Mouse (Mus musculus): Measurements from ENCODE around the gene Gm42688. TPM values are rescaled to one million over a fixed set of nuclear protein-coding genes. Genes with fewer than 3 reads are reported as not detected.

The Gm42688 gene
- polyA plus RNA-seq, 1 experiment from 2014 or later: 1.1 TPM

DNA sequence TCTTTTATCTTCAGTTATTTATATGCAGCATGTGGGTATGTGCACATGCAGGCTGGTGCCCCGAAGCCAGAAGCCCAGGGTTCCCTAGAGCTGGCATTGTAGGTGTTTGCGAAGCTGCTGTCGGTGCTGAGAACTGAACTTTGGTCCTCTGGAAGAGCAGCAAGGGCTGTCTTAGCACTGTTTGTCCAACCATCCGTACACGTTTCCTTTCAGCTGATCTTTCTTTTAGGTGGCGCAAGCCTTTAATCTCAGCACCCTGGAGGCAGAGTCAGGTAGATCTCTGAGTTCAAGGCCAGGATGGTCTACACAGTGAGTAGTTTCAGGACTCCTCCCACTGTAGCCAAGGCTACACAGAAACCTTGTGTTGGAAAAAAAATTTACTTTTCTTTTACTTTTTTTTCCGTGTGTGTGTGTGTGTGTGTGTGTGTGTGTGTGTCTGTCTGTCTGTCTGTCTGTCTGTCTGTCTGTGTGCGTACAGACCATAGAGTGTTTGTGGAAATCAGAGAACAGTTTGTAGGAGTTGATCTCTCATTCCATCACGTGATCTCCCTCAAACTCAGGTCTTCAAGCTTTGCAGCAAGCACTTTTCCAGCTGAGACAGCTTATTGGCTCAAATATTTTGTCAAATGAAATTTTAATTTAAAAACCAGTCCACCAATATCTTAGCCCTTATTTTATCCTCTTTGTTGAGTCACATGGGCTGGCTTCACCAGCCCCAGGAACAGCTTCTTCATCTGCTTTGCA is 30.9 kb downstream of the Gm42688 start:
- H3K4me2 ChIP-seq: no peak overlapping the region
- H3K9me3 ChIP-seq (replicated peaks): no peaks in the 10 kb centered on the region
- peak overlapping the region; percentile 67 for H3K27ac ChIP-seq
- peaks cover 30% of the 10 kb centered on the region for H3K27me3 ChIP-seq
- peaks cover 44% of the 10 kb centered on the region for H3K4me1 ChIP-seq (replicated peaks)
- WGBS (ENCODE audit: insufficient replicate concordance): 61% methylated on average over 9 of the region's 9 CpGs
- no peak overlapping the region for H3K4me3 ChIP-seq (replicated peaks)
- ATAC-seq (ENCODE audit: low read depth) (peak; percentile 18; the same call in 1 of the 2 replicates), DNase-seq (no peak)
- H3K9ac ChIP-seq: no peak overlapping the region
- H3K36me3 ChIP-seq: no peaks in the 10 kb centered on the region

DNA sequence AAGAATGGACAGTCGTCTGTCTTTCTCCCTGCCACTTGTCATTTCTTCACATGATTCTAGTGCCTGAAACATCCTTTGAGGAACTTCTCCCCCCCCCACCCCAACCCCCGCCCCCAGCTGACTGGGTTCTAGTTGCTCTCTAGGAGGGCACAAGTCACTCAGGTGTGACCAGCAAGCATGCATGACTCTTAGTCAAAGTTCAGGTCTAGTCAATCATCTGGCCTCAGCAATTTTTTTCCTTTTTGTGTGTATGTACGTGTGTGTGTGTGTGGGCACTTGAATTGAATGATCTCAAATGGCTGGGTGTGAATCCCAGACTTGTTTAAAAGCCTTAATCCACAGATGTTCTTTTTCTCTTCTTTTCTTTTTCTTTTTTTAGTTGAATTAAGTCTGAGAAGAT is 32.8 kb downstream of the Gm42688 start:
- peaks cover 45% of the 10 kb centered on the region for H3K27me3 ChIP-seq
- ATAC-seq (ENCODE audit: low read depth): no peak
- H3K4me3 ChIP-seq (replicated peaks): no peak overlapping the region
- peaks cover 61% of the 10 kb centered on the region for H3K4me1 ChIP-seq (replicated peaks)
- WGBS (ENCODE audit: insufficient replicate concordance): 51% methylated on average over 3 of the region's 3 CpGs
- DNase-seq: no peak
- H3K36me3 ChIP-seq: no peaks in the 10 kb centered on the region
- H3K9ac ChIP-seq: no peak overlapping the region
- H3K4me2 ChIP-seq: no peak overlapping the region
- H3K9me3 ChIP-seq (replicated peaks): no peaks in the 10 kb centered on the region
- no peak overlapping the region for H3K27ac ChIP-seq

DNA sequence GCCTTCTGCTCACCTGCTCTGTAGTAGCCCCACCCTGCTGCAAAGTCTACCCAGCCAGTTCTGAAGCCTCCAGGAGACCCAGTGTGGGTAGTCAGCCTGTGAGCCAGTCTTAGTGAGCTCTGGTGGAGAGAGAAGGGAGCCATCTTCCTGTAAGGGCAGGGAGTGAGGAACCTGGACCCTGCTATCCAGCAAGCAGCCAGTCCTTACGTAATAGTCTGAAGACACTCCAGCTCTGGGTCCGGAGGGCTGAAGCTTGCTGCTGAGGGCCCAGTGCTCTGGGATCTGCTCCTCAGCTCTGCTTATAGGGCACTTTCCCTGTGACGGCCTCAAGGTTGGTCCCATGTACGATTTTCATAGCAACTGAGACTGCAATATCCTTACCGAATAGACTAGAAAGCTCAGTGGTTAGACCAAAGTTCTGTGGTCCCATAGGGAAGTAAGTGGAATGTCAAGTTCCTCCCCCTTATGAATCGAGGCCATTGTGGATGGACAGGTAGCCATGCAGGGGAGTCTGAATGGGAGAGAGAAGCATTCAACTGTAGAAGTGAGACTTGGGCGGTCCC is 33.6 kb downstream of the Gm42688 start, which contains the start of gene Rtkn:
Gene Rtkn, plus strand, starts transcription at position 513 of the 563 bp plus-strand sequence.
- Histone ChIP-seq H3K4me3 (replicated peaks) (peak within 1 kb of the TSS; percentile 59), H3K27ac (peak within 1 kb of the TSS; percentile 88), H3K27me3 (peaks cover 53% of the 10 kb centered on the region), H3K9me3 (replicated peaks) (no peaks in the 10 kb centered on the region), H3K4me2 (peak within 1 kb of the TSS; percentile 69), H3K36me3 (no peaks in the 10 kb centered on the region), H3K4me1 (replicated peaks) (peaks cover 61% of the 10 kb centered on the region), H3K9ac (peak within 1 kb of the TSS; percentile 73)
- DNase-seq (no peak), ATAC-seq (ENCODE audit: low read depth) (no peak)
- 64% methylated on average over 7 of the region's 7 CpGs for WGBS (ENCODE audit: insufficient replicate concordance)

DNA sequence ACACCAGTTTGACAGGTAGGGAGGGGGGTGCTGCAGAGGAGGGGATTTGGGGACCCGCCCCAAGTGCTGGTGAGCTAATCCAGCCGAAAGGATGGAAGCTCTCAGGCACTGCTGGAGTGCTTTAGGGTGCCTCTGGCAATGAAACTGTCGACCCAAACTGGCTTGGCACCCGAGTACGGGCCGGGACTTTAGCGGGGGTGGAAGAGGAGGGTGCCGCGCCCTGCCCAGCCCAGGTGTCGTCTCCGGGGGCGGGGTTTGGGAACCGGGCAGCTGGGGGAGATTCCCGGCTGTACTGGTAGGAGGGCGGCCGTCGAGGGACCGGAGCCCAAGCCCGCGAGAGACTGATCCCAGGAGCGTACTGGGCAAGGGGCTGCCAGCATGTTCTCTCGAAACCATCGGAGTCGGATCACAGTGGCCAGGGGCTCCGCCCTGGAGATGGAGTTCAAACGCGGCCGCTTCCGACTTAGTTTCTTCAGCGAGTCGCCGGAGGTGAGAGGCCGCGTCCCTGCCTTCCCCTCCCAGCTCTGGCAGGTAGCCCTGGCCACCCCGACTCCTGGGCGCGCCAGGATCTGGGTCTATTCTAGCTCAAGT is 34.2 kb downstream of the Gm42688 start:
- peaks cover 54% of the 10 kb centered on the region for H3K27me3 ChIP-seq
- H3K4me2 ChIP-seq: peak overlapping the region; percentile 69
- H3K9me3 ChIP-seq (replicated peaks): no peaks in the 10 kb centered on the region
- H3K9ac ChIP-seq: peak overlapping the region; percentile 73
- DNase-seq (no peak), ATAC-seq (ENCODE audit: low read depth) (no peak)
- H3K4me3 ChIP-seq (replicated peaks): peak overlapping the region; percentile 59
- 26% methylated on average over 37 of the region's 37 CpGs for WGBS (ENCODE audit: insufficient replicate concordance)
- no peaks in the 10 kb centered on the region for H3K36me3 ChIP-seq
- H3K4me1 ChIP-seq (replicated peaks): peaks cover 60% of the 10 kb centered on the region
- 0 out of 2 replicates have a peak overlapping the region, but pooled peaks have one; percentile 88 for H3K27ac ChIP-seq

DNA sequence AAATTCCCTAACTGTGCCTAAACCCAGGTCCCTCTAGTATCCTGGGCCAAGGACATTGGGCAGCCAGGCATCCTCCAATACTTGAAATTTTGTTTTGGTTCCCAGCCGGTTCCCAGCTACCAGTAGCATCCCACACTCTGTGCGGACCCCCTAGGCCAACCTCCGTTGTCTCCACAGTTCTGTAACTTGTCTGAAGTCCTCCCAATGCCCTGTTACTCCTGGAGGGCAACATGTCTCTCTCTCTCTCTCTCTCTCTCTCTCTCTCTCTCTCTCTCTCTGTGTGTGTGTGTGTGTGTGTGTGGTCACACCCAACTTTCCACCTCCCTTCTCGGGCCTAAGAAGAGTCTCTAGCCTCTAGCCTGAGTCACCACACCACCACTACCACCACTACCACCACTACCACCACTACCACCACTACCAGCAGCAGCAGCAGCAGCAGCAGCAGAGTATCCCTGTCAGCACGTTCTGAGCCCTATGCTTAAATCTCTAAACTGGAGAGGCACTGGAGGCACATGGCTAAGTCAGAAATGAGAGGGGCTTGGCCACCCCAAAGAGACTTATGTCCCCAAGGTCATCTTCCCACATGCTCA is 35.0 kb downstream of the Gm42688 start:
- Histone ChIP-seq H3K27me3 (peaks cover 58% of the 10 kb centered on the region), H3K9ac (peak overlapping the region; percentile 73), H3K4me1 (replicated peaks) (peaks cover 53% of the 10 kb centered on the region), H3K27ac (peak overlapping the region; percentile 88), H3K4me2 (peak overlapping the region; percentile 69), H3K4me3 (replicated peaks) (peak overlapping the region; percentile 59), H3K9me3 (replicated peaks) (no peaks in the 10 kb centered on the region), H3K36me3 (no peaks in the 10 kb centered on the region)
- ATAC-seq (ENCODE audit: low read depth): no peak
- 36% methylated on average over 5 of the region's 5 CpGs for WGBS (ENCODE audit: insufficient replicate concordance)
- DNase-seq: no peak

DNA sequence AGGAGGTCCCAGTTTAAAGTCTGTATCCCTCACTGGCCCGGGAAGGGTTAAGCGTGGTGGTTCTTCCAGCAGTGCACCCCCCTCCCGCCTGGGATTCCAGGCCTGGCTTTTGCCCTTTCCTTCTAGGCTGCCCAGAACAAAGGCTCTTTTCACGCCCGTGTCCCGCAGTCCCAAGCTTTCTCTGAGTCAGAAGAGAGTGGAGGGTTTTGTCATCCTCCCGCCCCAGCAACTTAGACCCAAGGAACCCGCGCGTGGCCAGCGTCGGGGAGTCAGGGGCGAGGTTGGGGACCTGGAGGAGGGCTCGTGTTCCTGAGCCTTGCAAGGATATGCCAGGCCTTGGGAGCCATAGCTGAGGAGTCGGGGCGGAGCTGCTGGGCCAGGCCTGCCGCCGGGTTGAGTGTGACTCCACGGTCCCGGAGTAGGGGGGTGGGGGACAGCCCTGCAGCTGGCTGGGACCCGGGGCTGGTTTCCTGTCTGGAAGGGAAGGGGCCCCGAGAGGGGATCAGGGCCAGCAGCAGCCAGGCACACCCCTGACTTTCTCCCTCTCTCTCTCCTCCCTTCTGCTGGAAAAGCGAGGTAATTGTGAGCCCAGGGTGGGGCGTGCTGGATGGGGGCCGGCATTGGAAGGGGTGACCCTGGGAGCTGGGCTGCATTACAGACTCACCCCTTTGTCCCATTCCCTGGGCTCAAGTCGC is 35.6 kb downstream of the Gm42688 start:
- WGBS (ENCODE audit: insufficient replicate concordance): 3% methylated on average over 26 of the region's 26 CpGs
- H3K4me1 ChIP-seq (replicated peaks): peaks cover 52% of the 10 kb centered on the region
- no peaks in the 10 kb centered on the region for H3K9me3 ChIP-seq (replicated peaks)
- H3K9ac ChIP-seq: peak overlapping the region; percentile 73
- ATAC-seq (ENCODE audit: low read depth) (peak; percentile 33), DNase-seq (no peak)
- H3K4me3 ChIP-seq (replicated peaks): peak overlapping the region; percentile 59
- no peaks in the 10 kb centered on the region for H3K36me3 ChIP-seq
- H3K4me2 ChIP-seq: peak overlapping the region; percentile 69
- H3K27me3 ChIP-seq: peaks cover 65% of the 10 kb centered on the region
- peak overlapping the region; percentile 88 for H3K27ac ChIP-seq

DNA sequence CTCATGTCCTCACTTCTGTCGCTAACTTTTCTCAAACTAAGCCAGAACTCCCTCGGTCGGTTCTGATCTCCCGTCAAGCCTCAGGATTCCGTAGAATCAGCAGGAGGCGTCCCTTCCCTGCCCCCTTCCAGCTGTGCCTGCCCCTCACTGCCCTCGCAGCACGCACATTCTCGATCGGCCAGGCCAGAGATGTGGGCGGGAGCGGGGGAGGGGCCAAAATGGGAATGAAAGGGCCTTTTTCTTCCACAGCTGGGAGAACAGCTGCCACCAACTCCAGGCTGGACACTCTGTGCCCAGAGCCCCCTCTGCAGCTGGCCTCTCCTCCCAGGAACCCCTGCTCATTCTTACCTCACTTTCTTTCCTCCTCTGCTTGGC is 36.1 kb downstream of the Gm42688 start:
- H3K9me3 ChIP-seq (replicated peaks): no peaks in the 10 kb centered on the region
- 0% methylated on average over 12 of the region's 12 CpGs for WGBS (ENCODE audit: insufficient replicate concordance)
- peak overlapping the region; percentile 69 for H3K4me2 ChIP-seq
- H3K27ac ChIP-seq: peak overlapping the region; percentile 88
- peak; percentile 50 for DNase-seq
- H3K27me3 ChIP-seq: peaks cover 70% of the 10 kb centered on the region
- peak overlapping the region; percentile 59 for H3K4me3 ChIP-seq (replicated peaks)
- H3K9ac ChIP-seq: peak overlapping the region; percentile 73
- H3K36me3 ChIP-seq: no peaks in the 10 kb centered on the region
- ATAC-seq (ENCODE audit: low read depth): peak; percentile 66
- H3K4me1 ChIP-seq (replicated peaks): peaks cover 54% of the 10 kb centered on the region

DNA sequence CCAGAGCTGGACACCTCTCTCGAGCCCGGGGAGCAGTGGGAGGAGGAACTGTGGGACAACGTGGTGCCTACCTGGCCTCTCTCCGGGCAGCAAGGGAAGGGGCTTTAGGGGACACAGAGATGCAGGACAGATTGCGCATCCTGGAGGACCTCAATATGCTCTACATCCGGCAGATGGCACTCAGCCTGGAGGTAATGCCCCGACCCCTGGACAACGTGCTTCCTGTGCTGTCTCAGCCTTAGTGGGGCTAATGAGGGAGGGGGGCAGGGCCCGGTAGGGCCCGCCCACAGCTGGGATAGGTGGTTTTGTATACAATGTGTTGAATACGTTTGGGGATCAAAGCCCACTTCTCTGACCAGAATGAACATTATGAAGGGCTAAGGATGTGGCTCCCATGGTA is 36.6 kb downstream of the Gm42688 start:
- H3K9me3 ChIP-seq (replicated peaks): no peaks in the 10 kb centered on the region
- H3K27me3 ChIP-seq: peaks cover 74% of the 10 kb centered on the region
- peak overlapping the region; percentile 59 for H3K4me3 ChIP-seq (replicated peaks)
- H3K9ac ChIP-seq: peak overlapping the region; percentile 73; the same call in 1 of the 2 replicates
- WGBS (ENCODE audit: insufficient replicate concordance): 2% methylated on average over 11 of the region's 11 CpGs
- DNase-seq (no peak), ATAC-seq (ENCODE audit: low read depth) (peak; percentile 32)
- peaks cover 52% of the 10 kb centered on the region for H3K4me1 ChIP-seq (replicated peaks)
- H3K36me3 ChIP-seq: no peaks in the 10 kb centered on the region
- peak overlapping the region; percentile 88 for H3K27ac ChIP-seq
- peak overlapping the region; percentile 69 for H3K4me2 ChIP-seq

DNA sequence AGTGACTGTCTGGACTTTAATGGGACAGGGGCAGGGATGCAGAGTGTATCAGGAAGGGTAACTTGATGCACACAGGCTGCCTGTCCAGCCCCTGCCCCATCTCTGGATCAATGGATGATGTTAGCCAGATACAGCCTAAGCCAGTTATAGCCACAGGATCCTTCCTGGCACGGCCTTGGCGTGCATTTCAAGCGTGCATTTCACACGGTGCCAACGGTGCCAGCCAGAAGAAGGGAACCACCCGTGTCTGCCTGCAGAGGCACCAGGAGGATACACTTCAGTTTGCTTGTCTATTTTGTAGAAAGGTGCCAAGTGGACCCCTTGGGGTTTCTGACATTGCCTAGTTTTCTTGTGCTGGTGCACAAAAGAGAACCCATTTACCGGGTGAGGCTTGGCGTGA is 38.6 kb downstream of the Gm42688 start:
- no peak overlapping the region for H3K4me2 ChIP-seq
- H3K4me1 ChIP-seq (replicated peaks): peaks cover 46% of the 10 kb centered on the region
- ATAC-seq (ENCODE audit: low read depth): no peak
- no peaks in the 10 kb centered on the region for H3K36me3 ChIP-seq
- no peak overlapping the region for H3K27ac ChIP-seq
- DNase-seq: no peak
- H3K27me3 ChIP-seq: peaks cover 68% of the 10 kb centered on the region
- WGBS (ENCODE audit: insufficient replicate concordance): 85% methylated on average over 8 of the region's 8 CpGs
- no peak overlapping the region for H3K9ac ChIP-seq
- H3K4me3 ChIP-seq (replicated peaks): no peak overlapping the region
- no peaks in the 10 kb centered on the region for H3K9me3 ChIP-seq (replicated peaks)

DNA sequence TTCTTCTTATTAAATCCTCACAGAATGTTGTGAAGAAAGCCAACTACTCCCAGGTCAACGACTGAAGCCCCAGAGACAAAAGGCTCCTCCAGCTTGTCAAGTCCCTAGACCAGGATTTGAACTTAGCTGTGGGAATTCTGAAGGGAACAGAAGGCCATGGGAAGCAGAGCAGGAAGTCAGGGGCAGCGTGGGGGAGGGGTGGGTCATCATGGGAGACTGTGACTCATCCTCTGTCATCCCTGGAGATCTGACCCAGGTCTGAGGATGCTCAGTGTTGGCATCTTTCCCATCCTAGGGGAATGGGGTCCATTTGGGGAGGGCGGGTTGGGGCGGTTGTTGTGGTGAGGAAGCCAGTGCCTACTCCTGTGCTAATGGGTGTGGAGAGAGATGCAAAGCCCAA is 40.2 kb downstream of the Gm42688 start:
- peak overlapping the region; percentile 51; the same call in 1 of the 2 replicates for H3K4me2 ChIP-seq
- 43% methylated on average over 4 of the region's 4 CpGs for WGBS (ENCODE audit: insufficient replicate concordance)
- peaks cover 53% of the 10 kb centered on the region for H3K27me3 ChIP-seq
- H3K9ac ChIP-seq: no peak overlapping the region
- H3K4me3 ChIP-seq (replicated peaks): no peak overlapping the region
- ATAC-seq (ENCODE audit: low read depth) (no peak), DNase-seq (no peak)
- H3K4me1 ChIP-seq (replicated peaks): peaks cover 33% of the 10 kb centered on the region
- no peaks in the 10 kb centered on the region for H3K9me3 ChIP-seq (replicated peaks)
- H3K36me3 ChIP-seq: no peaks in the 10 kb centered on the region
- H3K27ac ChIP-seq: no peak overlapping the region

Measured in liver, embryonic 13.5 days (tissue).